Mouse (Mus musculus) NIH3T3 (cell line): Measurements from ENCODE around the gene Mtrf1.
"Not testable (repeated sequence)": the region's sequence is repeated elsewhere in the genome, so short reads cannot be mapped to it uniquely, and the experiment has no call there.

ENCODE experiments used
- DNase-seq: peaks from one replicate; pipeline ENCODE4 v3.0.0-alpha.2; 2012; ENCODE audit warnings: low read depth

Mtrf1 gene

DNA sequence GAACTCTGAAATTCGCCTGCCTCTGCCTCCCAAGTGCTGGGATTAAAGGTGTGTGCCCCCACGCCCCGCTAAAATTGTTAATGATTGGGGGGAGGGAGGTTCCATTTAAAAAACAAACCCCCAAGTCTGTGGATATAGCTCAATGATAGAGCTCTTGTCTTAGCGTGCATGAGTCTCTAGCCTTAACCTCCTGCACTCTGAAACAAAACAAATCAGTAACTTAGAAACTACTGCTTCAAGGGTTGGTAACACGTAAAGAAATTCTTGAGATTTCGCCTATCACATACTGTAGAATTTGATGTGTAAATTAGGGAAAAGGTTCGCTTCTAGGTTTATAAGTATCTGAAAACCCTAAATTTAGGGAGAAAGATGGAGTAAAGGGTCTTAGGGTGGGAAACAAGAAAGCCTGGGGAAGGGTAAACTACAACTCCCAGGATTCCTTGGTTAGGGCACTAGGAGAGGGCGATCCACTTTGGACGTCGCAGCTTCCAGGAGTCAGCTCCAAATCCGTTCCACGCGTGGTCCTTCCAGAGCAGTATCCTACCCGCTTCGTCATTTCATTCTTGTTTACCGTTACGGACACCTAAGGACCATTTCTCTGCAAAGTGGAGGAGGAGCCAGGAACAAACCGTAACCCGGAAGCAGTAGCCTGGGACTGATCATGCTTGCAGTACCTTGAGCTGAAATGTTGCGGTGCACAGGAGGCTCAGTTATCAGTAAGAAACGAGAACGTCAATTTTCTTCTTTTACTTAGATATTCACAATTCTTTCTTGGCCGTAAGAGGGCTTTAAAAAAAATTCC lies at the start of gene Mtrf1:
Gene Mtrf1 (plus strand): TSS at position 452 of the 802 bp plus-strand sequence.
- DNase-seq, result peak; percentile 75

DNA sequence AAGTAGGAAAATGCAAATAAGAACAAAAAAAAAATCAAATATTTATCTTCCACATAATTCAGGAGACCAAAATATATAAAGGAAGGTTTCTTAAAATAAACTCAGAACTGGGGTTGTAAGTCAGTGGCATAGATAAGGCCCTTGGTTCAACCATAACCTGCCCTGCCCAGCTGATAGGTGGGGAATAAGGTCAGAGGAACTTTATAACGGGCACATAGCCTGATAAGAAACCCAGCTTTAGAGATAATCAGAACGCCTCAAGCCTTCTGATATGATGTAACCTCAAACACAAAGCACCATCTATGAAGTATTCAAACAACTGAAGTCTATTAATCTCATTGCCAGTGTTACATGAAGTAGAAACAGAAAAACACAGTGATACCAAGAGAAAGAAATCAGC lies 39.5 kb upstream of the Mtrf1 start:
- DNase-seq, result no peak

DNA sequence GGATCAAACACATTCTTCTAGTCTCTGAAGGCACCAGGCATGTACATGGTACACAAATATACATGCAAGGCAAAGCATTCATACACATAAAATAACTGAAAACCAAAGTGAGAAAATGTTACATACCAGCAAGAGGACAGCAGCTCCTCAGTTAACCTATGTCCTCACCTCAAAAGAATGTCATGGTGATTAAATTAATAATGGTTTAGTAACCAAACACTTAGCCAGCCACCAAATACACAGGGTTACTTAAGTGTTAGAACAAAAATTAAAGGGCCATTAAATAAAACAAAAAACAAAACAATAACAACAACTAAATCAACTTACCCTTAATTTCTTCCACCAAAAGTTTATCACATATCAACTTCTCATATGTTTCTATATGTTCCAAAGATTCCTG lies 20.5 kb upstream of the Mtrf1 start:
- no peak for DNase-seq

DNA sequence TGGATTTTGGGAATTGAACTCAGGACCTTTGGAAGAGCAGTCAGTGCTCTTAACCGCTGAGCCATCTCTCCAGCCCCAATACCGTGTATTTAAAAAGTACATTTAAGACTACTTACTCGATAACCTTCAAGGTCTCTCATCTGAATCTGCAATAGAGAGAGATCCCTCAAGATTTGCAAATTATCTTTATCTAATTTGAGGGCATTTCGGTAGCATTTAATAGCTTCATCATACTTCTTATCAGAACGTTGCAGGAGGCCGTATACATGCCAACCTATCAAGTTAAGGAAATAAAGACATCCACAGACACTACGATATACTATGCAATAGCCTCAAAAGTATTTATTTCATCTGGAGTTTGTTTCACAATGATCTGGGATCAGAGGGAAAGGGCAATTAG lies 14.5 kb upstream of the Mtrf1 start:
- DNase-seq, result no peak

DNA sequence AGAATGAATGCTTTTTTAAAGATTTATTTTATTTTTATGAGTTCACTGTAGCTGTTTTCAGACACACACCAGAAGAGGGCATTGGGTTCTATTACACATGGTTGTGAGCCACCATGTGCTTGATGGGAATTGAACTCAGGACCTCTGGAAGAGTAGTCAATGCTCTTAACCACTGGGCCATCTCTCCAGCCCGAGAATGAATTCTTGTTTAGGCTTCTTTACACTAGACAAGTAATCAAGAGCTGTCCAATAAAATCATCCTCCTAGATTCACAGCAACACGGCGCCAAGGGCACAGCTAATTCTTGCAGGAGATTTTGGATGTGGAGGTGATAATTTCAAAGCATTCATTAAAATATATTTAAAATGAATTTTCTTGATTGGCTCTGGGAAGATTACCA lies 9.3 kb upstream of the Mtrf1 start:
- no peak for DNase-seq

DNA sequence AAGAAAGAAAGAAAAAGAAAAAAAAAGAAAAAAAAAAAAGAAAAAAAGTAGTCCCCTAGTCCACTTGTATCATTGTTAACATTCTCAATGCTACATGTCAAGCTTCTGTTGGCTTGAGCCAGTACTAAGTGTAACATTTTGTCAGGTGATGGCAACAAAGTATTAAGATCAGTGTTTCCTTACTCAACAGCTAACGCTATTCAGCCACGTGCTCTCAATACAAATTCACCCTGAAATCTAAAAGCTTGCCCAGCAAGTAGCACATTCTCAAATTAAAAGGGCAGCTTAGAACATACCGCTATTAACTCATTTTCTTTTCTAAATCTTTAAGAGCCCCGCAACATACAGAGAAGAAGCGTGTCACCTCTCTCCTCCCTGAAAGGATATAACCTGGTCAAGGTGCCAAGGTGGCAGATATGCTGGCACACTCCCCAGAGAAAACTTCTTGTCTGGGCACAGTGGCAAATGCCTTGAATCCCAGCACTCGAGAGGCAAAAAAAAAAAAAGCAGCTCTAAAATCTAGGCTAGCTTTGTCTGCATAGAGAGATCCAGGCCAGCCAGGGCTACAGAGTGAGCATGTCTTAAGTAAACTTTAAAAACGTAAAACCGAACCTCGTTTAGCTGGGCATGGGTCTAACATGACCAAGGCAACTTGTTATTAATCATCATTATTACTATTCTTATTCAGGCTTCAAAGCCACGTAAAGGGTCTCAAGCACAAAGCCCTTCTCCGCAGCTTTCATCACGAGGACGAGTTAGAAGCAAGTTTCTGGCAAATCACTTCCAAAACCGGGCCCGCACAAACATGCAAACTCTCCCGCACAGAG lies 7.9 kb upstream of the Mtrf1 start:
- DNase-seq, result peak; percentile 13

DNA sequence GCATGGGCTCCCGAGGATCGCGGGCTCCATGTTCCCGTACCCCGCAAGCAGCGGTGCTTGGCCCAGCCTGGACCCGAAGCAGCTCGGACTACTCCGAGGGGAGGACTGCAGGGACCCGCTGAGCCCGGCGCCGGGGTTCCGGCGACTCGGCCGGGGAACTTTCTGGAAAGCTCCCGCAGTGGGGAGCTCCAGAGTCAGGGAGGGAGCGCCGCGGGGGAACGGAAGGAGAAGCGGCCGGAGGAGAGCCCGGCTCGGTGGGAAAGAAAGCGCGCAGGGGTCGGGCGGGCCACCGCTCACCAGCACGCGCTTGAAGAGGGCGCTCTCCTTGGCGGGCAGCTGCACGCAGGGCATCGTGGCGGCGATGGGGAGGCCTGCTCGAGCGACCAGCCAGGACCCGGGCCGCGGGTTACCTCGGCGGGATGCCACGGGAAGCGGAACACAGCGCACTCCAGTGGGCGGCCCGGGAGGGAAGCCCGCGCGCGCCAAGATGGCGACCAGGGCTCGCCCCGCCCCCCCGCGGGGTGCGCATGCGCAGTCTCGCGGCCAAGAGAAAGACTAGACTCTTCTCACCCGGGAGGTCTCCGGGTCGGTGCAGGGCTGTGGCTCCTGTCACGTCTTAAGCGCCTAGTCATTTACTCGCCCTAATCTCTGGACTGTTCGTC lies 7.2 kb upstream of the Mtrf1 start, which contains the start of gene Naa16:
Gene Naa16 (minus strand): TSS at position 514 of the 662 bp plus-strand sequence.
- DNase-seq, result peak; percentile 97

DNA sequence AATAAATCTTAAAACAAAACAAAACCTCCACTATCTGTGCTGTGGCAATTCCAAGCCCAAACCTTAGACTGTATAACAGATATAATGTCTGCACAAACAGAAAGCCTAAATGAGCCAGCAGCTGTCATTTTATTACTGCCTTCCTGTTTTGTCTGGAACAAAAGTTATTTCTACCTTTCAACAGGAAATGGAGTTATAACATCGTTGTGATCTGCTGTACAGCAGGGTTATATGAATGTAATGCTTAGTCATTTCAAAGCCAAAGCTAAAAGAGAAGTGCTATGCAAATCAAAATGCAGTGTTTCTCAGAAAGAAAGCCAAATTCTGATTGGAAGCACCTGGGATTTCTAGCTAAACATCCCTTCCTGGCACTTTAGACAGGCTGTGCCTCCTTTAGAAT lies 4.3 kb upstream of the Mtrf1 start:
- DNase-seq, result peak; percentile 34

DNA sequence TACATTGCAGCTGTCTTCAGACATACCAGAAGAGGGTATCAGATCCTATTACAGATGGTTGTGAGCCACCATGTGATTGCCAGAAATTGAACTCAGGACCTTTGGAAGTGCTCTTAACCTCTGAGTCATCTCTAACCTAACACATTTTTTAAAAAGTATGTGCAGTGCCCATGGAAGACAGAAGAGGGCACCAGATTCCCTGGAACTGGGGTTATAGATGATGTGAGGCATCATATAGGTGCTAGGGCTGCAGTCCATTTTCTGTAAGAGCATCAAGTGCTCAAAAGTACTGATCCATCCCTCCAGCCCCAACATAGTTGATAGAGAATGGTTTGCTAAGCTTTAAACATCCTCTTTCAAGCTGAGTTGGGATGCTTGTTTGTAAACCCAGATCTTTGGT lies 3.0 kb upstream of the Mtrf1 start:
- DNase-seq, result peak; percentile 73

DNA sequence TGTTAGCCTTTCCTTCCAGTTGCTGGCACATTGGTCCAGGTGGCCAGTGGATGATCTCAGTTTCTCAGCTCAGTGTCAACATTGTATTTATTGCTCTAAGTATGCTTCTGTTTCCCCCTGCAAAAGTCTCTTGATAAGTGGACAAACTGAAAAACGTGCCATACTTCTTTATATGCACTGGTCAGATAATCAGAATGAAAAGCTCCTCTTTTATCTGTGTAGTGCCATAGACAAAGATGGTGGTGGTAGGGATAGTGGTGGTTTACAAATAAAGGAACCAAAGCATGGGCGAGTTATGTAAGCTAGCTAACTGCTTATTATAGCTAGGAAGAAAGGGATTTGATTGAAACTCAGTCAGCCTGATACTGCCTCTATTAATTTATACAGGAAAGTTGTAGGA lies 10.1 kb downstream of the Mtrf1 start:
- no peak for DNase-seq

DNA sequence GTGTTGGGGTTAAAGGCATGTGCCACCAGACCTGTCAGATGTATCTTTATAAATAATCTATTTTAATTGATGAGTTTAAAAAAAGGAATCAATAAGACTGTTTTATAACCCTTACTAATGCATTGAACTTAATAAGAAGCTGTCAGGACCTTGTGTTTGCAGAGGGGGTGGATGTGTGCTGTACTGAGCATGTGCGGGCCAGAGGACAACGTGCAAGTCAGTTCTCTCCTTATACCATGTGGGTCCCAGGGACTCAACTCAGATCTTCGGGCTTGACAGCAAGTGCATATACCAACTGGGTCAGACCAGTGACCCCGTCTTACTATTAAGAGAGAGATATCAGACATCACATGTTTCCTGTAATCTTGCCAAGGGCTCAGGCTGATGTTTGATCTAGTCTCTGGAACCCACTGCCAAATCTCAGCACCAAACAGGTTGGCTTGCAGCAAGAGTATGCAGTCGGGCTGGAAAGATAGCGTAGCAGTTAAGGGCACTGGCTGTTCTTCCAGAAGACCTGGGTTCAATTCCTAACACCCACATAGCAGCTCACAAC lies 11.8 kb downstream of the Mtrf1 start:
- no peak for DNase-seq

DNA sequence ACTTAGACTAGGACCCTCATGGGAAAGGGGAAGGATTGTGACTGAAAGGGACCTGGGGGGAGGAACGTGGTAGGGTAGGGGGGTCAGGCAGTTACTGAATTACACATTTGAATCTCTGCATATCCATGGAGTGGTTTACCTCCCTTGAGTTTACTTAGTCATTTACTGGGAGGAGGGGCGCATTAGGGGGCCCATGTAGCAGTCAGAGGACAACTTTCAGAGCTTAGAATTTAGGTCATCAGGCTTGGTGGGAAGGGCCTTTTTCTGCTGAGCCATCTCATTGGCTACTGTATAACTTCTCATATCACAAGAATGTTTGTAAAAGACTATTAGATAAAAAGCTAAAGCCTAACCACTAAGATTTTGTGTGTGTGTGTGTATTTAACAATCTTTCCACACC lies 13.1 kb downstream of the Mtrf1 start:
- peak; percentile 25 for DNase-seq

DNA sequence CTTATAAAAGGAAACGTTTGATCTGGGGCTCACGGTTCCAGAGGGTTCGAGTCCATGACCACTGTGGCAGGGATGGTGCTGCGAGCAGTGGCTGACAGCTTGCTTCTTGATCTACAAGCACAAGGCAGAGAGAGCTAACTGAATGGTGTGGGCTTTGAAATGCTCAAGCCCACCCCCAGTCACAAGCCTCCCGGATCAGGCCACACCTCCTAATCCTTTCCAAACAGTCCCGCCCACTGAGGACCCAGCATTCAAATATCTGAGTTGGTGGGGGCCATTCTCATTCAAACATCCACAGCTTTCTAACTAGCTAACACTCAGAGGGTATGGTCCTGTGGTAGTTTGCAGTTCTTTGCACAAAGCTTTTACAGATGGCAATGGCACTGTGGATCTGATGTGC lies 15.5 kb downstream of the Mtrf1 start:
- DNase-seq, result no peak

DNA sequence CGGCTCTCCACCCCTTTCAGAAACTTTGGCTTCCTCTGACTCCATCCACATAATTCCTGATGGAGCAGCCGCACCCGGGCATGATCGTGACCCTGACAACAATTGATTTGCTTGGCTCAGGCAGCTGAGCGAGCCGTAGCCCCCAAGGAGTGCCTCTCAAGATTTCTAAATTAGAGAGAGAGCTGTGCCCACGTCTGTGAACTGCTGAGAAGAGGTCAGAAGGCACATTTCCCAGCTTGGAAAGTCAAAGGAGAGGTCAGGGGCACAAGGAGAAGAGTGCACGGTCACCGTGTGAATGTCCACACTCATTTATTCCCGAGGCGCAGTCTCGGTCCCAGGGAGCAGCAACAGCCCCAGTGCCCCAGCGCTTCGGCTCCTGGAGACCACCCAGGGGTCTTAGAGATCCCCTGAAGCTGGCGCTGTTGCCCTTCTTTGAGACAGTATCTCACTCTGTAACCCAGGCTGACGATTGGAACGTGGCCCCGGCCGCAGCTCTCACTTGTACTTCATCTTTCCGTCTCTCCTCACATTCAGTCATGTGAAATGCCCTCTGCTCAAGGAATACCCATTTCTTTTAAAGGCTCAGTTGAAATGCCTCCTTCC lies 22.6 kb downstream of the Mtrf1 start:
- DNase-seq, result no peak

DNA sequence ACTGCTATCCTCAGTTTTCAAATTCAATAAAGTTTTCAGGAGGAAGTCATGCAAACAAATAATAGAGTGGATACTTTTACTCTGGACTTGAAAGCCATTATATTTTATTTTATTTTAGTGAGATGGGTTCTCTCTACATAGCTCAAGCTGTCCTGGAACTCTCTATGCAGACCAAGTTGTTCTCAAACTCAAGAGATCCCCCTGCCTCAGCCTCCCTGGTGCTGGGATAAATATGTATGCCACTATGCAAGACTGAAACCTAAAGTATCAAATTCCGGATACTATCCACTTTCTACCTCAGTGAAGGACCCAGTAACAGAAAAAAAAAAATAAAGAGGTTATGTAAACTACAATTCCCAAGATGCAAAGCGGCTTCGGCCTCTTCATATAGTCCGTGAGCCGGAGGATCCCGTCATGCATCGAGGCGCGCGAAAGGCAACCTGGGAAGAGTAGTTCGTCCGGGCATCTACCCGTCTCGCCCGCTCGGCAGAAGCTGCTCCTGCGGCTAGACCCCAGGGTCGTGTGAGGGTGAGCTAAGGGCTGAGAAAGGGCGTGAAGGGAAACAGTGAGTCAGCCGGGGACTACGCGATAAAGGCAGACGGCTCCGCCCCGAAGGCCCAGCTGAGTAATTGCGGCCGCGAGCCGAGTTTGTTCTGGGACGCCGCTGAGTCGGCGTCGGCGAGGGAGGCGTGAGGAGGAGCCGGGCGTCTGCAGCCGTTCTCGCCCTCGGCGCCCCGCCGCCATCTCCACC lies 28.6 kb downstream of the Mtrf1 start, which contains the start of gene Kbtbd7:
Gene Kbtbd7 (plus strand): TSS at position 533 of the 751 bp plus-strand sequence.
- DNase-seq, result peak; percentile 88

DNA sequence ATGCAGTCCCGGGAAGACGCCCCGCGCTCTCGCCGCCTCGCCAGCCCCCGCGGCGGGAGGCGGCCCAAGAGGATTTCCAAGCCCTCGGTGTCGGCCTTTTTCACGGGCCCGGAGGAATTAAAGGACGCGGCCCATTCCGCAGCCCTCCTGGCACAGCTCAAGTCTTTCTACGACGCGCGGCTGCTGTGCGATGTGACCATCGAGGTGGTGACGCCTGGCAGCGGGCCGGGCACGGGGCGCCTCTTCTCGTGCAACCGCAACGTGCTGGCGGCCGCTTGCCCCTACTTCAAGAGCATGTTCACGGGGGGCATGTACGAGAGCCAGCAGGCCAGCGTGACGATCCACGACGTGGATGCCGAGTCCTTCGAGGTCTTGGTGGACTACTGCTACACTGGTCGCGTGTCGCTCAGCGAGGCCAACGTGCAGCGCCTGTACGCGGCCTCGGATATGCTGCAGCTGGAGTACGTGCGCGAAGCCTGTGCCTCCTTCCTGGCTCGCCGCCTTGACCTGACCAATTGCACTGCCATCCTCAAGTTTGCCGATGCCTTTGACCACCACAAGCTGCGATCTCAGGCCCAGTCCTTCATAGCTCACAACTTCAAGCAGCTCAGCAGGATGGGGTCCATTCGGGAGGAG lies 29.3 kb downstream of the Mtrf1 start:
- DNase-seq, result not testable (repeated sequence)

DNA sequence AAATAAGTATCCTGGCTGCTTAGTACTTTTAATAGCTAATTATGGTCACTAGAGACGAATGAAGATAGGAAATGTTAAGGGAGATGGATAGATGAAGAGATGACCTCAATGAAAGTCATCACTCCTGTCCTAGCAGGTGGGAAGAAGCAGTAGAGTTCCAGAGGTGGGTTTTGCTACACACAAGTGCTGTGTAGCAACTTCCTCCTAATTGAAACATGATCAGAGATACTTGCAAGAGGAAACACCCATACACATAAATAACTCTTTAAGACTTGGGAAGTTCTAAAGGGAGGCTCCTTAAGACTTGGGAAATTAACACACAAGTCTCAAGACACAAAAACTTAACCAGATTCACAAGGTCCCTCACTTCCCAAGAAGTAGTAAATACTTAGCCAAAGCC lies 36.5 kb downstream of the Mtrf1 start:
- DNase-seq, result no peak

DNA sequence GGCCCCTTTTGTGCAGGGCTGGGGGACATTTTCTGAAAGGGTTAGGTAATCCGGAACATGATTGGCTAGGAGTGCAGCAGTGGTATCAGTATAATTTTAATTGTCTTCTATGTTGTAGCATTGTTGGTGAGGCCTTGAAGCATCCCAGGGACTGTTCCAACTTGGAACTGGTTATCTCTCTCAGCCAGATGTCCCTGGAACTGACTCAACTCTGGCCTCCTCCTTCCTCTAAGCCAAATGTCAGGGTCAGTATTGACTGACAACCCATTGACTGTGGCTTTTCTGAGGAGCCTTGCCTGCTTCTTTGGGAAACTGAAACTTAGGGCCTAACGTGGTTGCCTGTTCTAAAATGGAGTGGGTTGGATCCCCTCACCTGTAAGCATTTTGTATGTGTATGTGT lies 43.1 kb downstream of the Mtrf1 start:
- DNase-seq, result no peak

DNA sequence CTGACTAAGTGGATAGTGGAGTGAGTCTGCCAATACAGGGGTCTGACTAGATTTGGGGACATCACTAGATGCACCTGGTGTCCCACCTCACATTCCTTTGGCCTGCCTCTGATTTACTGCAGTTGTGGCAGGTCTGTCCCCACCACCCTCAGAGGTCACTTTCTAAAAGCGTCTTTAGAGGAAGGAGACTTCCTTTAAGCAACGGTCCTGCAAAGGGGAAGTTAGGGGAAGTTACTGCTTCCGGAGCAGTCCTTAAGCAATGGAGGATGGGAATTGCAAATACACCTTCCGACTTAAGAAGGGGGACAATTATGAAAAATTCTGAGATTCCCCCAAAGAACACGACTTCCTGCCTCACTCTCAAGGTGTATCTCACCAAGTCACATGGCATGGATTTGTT lies 43.9 kb downstream of the Mtrf1 start:
- no peak for DNase-seq

DNA sequence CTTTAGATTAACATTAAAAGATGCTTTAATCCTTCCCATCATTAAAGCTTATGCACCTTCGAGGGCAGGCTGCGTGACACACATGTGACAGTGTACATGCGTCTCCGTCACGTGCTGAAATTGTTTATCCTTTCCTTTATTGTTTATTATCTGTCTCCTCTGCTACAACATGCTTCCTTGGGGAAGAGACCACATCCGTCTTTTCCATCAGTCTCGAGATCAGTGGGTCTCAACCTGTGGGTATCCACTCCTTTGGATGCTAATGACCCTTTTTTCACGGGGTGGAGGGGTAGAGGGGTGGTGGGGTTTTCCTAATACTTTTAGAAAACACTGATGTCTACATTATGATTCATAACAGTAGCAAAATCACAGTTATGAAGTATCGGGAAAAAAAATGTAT lies 47.0 kb downstream of the Mtrf1 start:
- no peak for DNase-seq
